Mouse (Mus musculus): ENCODE measurements at regions not wholly inside any gene's neighbourhood (a gene's known extent, or its start where the extent isn't known, plus 50 kb on each side); places are given as distances from the start of the nearest gene placed in this dataset.

- ATAC-seq (ENCODE audit: insufficient number of reproducible peaks, low FRiP score, low TSS enrichment, low read depth) (no peak), DNase-seq (ENCODE audit: low spot score) (no peak)
- Histone ChIP-seq H3K9ac (ENCODE audit: low read length) (no peak overlapping the region), H3K27me3 (ENCODE audit: control insufficient read depth, insufficient read depth, low read length) (no peaks in the 10 kb centered on the region), H3K9me3 (ENCODE audit: control insufficient read depth, low read length) (no peaks in the 10 kb centered on the region), H3K4me2 (ENCODE audit: low read depth, severe bottlenecking) (no peak overlapping the region), H3K27ac (replicated peaks; ENCODE audit: low read depth, low read length) (no peak overlapping the region), H3K36me3 (ENCODE audit: control insufficient read depth, insufficient read depth, low read length) (no peaks in the 10 kb centered on the region), H3K4me3 (ENCODE audit: low read depth, low read length) (no peak overlapping the region), H3K4me1 (ENCODE audit: control insufficient read depth, insufficient read depth, low read length) (no peaks in the 10 kb centered on the region)
- 90% methylated on average over 1 of the region's 1 CpGs for WGBS
Observed at GRCm38 (mm10) chr14:71359581-71359980, 759.9 kb upstream of the Fam160b2 start.

GRCm38 (mm10) chr14:71338219-71338618, 738.6 kb upstream of the Fam160b2 start:
- H3K27ac ChIP-seq (replicated peaks; ENCODE audit: low read depth, low read length), result no peak overlapping the region
- H3K9me3 ChIP-seq (ENCODE audit: control insufficient read depth, low read length), result no peaks in the 10 kb centered on the region
- no peak overlapping the region for H3K4me3 ChIP-seq (ENCODE audit: low read depth, low read length)
- no peaks in the 10 kb centered on the region for H3K36me3 ChIP-seq (ENCODE audit: control insufficient read depth, insufficient read depth, low read length)
- ATAC-seq (ENCODE audit: insufficient number of reproducible peaks, low FRiP score, low TSS enrichment, low read depth) (no peak), DNase-seq (ENCODE audit: low spot score) (peak; percentile 28)
- H3K9ac ChIP-seq (ENCODE audit: low read length), result no peak overlapping the region
- no peaks in the 10 kb centered on the region for H3K27me3 ChIP-seq (ENCODE audit: control insufficient read depth, insufficient read depth, low read length)
- 58% methylated on average over 5 of the region's 5 CpGs for WGBS
- H3K4me2 ChIP-seq (ENCODE audit: low read depth, severe bottlenecking), result no peak overlapping the region
- no peaks in the 10 kb centered on the region for H3K4me1 ChIP-seq (ENCODE audit: control insufficient read depth, insufficient read depth, low read length)

- Histone ChIP-seq H3K27ac (replicated peaks; ENCODE audit: low read depth, low read length) (no peak overlapping the region), H3K27me3 (ENCODE audit: control insufficient read depth, insufficient read depth, low read length) (no peaks in the 10 kb centered on the region), H3K4me3 (ENCODE audit: low read depth, low read length) (no peak overlapping the region), H3K4me2 (ENCODE audit: low read depth, severe bottlenecking) (no peak overlapping the region), H3K4me1 (ENCODE audit: control insufficient read depth, insufficient read depth, low read length) (no peaks in the 10 kb centered on the region), H3K9ac (ENCODE audit: low read length) (no peak overlapping the region), H3K9me3 (ENCODE audit: control insufficient read depth, low read length) (no peaks in the 10 kb centered on the region), H3K36me3 (ENCODE audit: control insufficient read depth, insufficient read depth, low read length) (no peaks in the 10 kb centered on the region)
- ATAC-seq (ENCODE audit: insufficient number of reproducible peaks, low FRiP score, low TSS enrichment, low read depth) (no peak), DNase-seq (ENCODE audit: low spot score) (no peak)
- 85% methylated on average over 3 of the region's 3 CpGs for WGBS
Observed at GRCm38 (mm10) chr14:71336906-71337305, 737.3 kb upstream of the Fam160b2 start.

GRCm38 (mm10) chr14:71334022-71334421, 734.4 kb upstream of the Fam160b2 start:
- DNase-seq (ENCODE audit: low spot score), result no peak
- ATAC-seq (ENCODE audit: insufficient number of reproducible peaks, low FRiP score, low TSS enrichment, low read depth), result no peak
- no peaks in the 10 kb centered on the region for H3K4me1 ChIP-seq (ENCODE audit: control insufficient read depth, insufficient read depth, low read length)
- H3K9ac ChIP-seq (ENCODE audit: low read length), result no peak overlapping the region
- no peaks in the 10 kb centered on the region for H3K27me3 ChIP-seq (ENCODE audit: control insufficient read depth, insufficient read depth, low read length)
- no peak overlapping the region for H3K4me3 ChIP-seq (ENCODE audit: low read depth, low read length)
- 88% methylated on average over 1 of the region's 1 CpGs for WGBS
- no peak overlapping the region for H3K4me2 ChIP-seq (ENCODE audit: low read depth, severe bottlenecking)
- H3K27ac ChIP-seq (replicated peaks; ENCODE audit: low read depth, low read length), result no peak overlapping the region
- H3K9me3 ChIP-seq (ENCODE audit: control insufficient read depth, low read length), result no peaks in the 10 kb centered on the region
- H3K36me3 ChIP-seq (ENCODE audit: control insufficient read depth, insufficient read depth, low read length), result no peaks in the 10 kb centered on the region

- H3K9ac ChIP-seq (ENCODE audit: low read length), result no peak overlapping the region
Observed at GRCm38 (mm10) chr14:71329862-71330630, 730.4 kb upstream of the Fam160b2 start.

GRCm38 (mm10) chr14:71327621-71328020, 728.0 kb upstream of the Fam160b2 start:
- H3K4me3 ChIP-seq (ENCODE audit: low read depth, low read length), result no peak overlapping the region
- no peaks in the 10 kb centered on the region for H3K4me1 ChIP-seq (ENCODE audit: control insufficient read depth, insufficient read depth, low read length)
- no peak overlapping the region for H3K4me2 ChIP-seq (ENCODE audit: low read depth, severe bottlenecking)
- no peaks in the 10 kb centered on the region for H3K9me3 ChIP-seq (ENCODE audit: control insufficient read depth, low read length)
- H3K36me3 ChIP-seq (ENCODE audit: control insufficient read depth, insufficient read depth, low read length), result no peaks in the 10 kb centered on the region
- no peak overlapping the region for H3K27ac ChIP-seq (replicated peaks; ENCODE audit: low read depth, low read length)
- ATAC-seq (ENCODE audit: insufficient number of reproducible peaks, low FRiP score, low TSS enrichment, low read depth), result no peak
- H3K9ac ChIP-seq (ENCODE audit: low read length), result no peak overlapping the region
- no peaks in the 10 kb centered on the region for H3K27me3 ChIP-seq (ENCODE audit: control insufficient read depth, insufficient read depth, low read length)
- no peak for DNase-seq (ENCODE audit: low spot score)

More at GRCm38 (mm10) chr14:71329862-71330630, 730.4 kb upstream of the Fam160b2 start:
- Histone ChIP-seq H3K27ac (replicated peaks; ENCODE audit: low read depth, low read length) (no peak overlapping the region), H3K4me3 (ENCODE audit: low read depth, low read length) (no peak overlapping the region), H3K4me2 (ENCODE audit: low read depth, severe bottlenecking) (no peak overlapping the region), H3K27me3 (ENCODE audit: control insufficient read depth, insufficient read depth, low read length) (no peaks in the 10 kb centered on the region), H3K4me1 (ENCODE audit: control insufficient read depth, insufficient read depth, low read length) (no peaks in the 10 kb centered on the region), H3K36me3 (ENCODE audit: control insufficient read depth, insufficient read depth, low read length) (no peaks in the 10 kb centered on the region), H3K9me3 (ENCODE audit: control insufficient read depth, low read length) (no peaks in the 10 kb centered on the region)
- WGBS, result 61% methylated on average over 5 of the region's 5 CpGs
- no peak for DNase-seq (ENCODE audit: low spot score)
- ATAC-seq (ENCODE audit: insufficient number of reproducible peaks, low FRiP score, low TSS enrichment, low read depth), result no peak

- H3K9me3 ChIP-seq (ENCODE audit: control insufficient read depth, low read length), result no peaks in the 10 kb centered on the region
- no peak for ATAC-seq (ENCODE audit: insufficient number of reproducible peaks, low FRiP score, low TSS enrichment, low read depth)
Observed at GRCm38 (mm10) chr14:71326521-71327105, 727.0 kb upstream of the Fam160b2 start.

GRCm38 (mm10) chr14:71315228-71315627, 715.6 kb upstream of the Fam160b2 start:
- no peak overlapping the region for H3K9ac ChIP-seq (ENCODE audit: low read length)
- no peak for DNase-seq (ENCODE audit: low spot score)
- 69% methylated on average over 3 of the region's 3 CpGs for WGBS
- no peaks in the 10 kb centered on the region for H3K36me3 ChIP-seq (ENCODE audit: control insufficient read depth, insufficient read depth, low read length)
- no peaks in the 10 kb centered on the region for H3K27me3 ChIP-seq (ENCODE audit: control insufficient read depth, insufficient read depth, low read length)
- no peaks in the 10 kb centered on the region for H3K9me3 ChIP-seq (ENCODE audit: control insufficient read depth, low read length)
- no peak overlapping the region for H3K4me2 ChIP-seq (ENCODE audit: low read depth, severe bottlenecking)
- H3K4me1 ChIP-seq (ENCODE audit: control insufficient read depth, insufficient read depth, low read length), result no peaks in the 10 kb centered on the region
- no peak overlapping the region for H3K4me3 ChIP-seq (ENCODE audit: low read depth, low read length)
- ATAC-seq (ENCODE audit: insufficient number of reproducible peaks, low FRiP score, low TSS enrichment, low read depth), result no peak
- H3K27ac ChIP-seq (replicated peaks; ENCODE audit: low read depth, low read length), result no peak overlapping the region

More at GRCm38 (mm10) chr14:71326521-71327105, 727.0 kb upstream of the Fam160b2 start:
- no peak overlapping the region for H3K4me2 ChIP-seq (ENCODE audit: low read depth, severe bottlenecking)
- WGBS, result 90% methylated on average over 2 of the region's 2 CpGs
- no peaks in the 10 kb centered on the region for H3K4me1 ChIP-seq (ENCODE audit: control insufficient read depth, insufficient read depth, low read length)
- H3K9ac ChIP-seq (ENCODE audit: low read length), result no peak overlapping the region
- DNase-seq (ENCODE audit: low spot score), result no peak
- no peak overlapping the region for H3K27ac ChIP-seq (replicated peaks; ENCODE audit: low read depth, low read length)
- no peaks in the 10 kb centered on the region for H3K36me3 ChIP-seq (ENCODE audit: control insufficient read depth, insufficient read depth, low read length)
- no peak overlapping the region for H3K4me3 ChIP-seq (ENCODE audit: low read depth, low read length)
- H3K27me3 ChIP-seq (ENCODE audit: control insufficient read depth, insufficient read depth, low read length), result no peaks in the 10 kb centered on the region
